Mouse (Mus musculus) stomach, embryonic 15.5 days (tissue): ENCODE measurements around the gene Gramd1a. TPM values are rescaled to one million over a fixed set of nuclear protein-coding genes. Genes with fewer than 3 reads are reported as not detected.

ENCODE experiments used
- ATAC-seq: fragments of 200-750 bp; cut with Nextera tagmentation; 2 replicates; pipeline ENCODE4 v1.8.0; 2017; ENCODE audit warnings: low read depth, moderate number of reproducible peaks, moderate TSS enrichment; ENCODE audit not compliant: insufficient read depth, low FRiP score
- H3K27ac ChIP-seq: fragments of 300-500 bp; sonication (generic); 2 replicates; pipeline ENCODE4 v1.5.1; 2015; ENCODE audit warnings: mild to moderate bottlenecking, inconsistent platforms
- H3K27me3 ChIP-seq: fragments of 300-500 bp; sonication (generic); replicated peaks from 2 replicates; pipeline ENCODE4 v1.6.1; 2015; ENCODE audit warnings: inconsistent platforms
- H3K36me3 ChIP-seq: fragments of 300-500 bp; sonication (generic); 2 replicates; pipeline ENCODE4 v1.6.1; 2015; ENCODE audit warnings: inconsistent platforms
- H3K4me1 ChIP-seq: fragments of 300-500 bp; sonication (generic); 2 replicates; pipeline ENCODE4 v1.6.1; 2015; ENCODE audit warnings: inconsistent platforms
- H3K4me2 ChIP-seq: fragments of 300-500 bp; sonication (generic); 2 replicates; pipeline ENCODE4 v1.6.1; 2015; ENCODE audit warnings: mild to moderate bottlenecking, inconsistent platforms
- H3K4me3 ChIP-seq: fragments of 300-500 bp; sonication (generic); replicated peaks from 2 replicates; pipeline ENCODE4 v1.5.1; 2015; ENCODE audit warnings: inconsistent platforms
- H3K9ac ChIP-seq: fragments of 300-500 bp; sonication (generic); 2 replicates; pipeline ENCODE4 v1.6.1; 2015; ENCODE audit warnings: inconsistent platforms
- H3K9me3 ChIP-seq: fragments of 300-500 bp; sonication (generic); 2 replicates; pipeline ENCODE4 v1.6.1; 2016; ENCODE audit warnings: inconsistent platforms
- WGBS: fragments of 180-500 bp; shearing (Covaris S2); methylation state at CpG from one replicate; pipeline ENCODE4 v1.1.7; 2015; 5-methylcytosine and 5-hydroxymethylcytosine counted together
- polyA plus RNA-seq: library from polyadenylated mRNA; unstranded; fragments of >200 nt; fragmentation: Nextera tagmentation; extraction: Ambion mirVana; gene quantifications from 2 replicates; pipeline ENCODE4 v1.2.1, GENCODE M21; 2015

Gene Gramd1a
- polyA plus RNA-seq, 1 experiment from 2014 or later = 52.6 TPM

GRCm38 (mm10) chr7:31084140-31084539, 71.6 kb downstream of the Gramd1a start:
- no peak for ATAC-seq
- H3K9ac ChIP-seq = no peak overlapping the region
- no peaks in the 10 kb centered on the region for H3K27me3 ChIP-seq
- no peaks in the 10 kb centered on the region for H3K9me3 ChIP-seq
- H3K4me2 ChIP-seq = no peak overlapping the region
- WGBS = 39% methylated on average over 9 of the region's 9 CpGs
- H3K4me1 ChIP-seq = peaks cover 17% of the 10 kb centered on the region
- no peak overlapping the region for H3K4me3 ChIP-seq
- H3K36me3 ChIP-seq = no peaks in the 10 kb centered on the region
- peak overlapping the region; percentile 63; the same call in 1 of the 2 replicates for H3K27ac ChIP-seq

DNA sequence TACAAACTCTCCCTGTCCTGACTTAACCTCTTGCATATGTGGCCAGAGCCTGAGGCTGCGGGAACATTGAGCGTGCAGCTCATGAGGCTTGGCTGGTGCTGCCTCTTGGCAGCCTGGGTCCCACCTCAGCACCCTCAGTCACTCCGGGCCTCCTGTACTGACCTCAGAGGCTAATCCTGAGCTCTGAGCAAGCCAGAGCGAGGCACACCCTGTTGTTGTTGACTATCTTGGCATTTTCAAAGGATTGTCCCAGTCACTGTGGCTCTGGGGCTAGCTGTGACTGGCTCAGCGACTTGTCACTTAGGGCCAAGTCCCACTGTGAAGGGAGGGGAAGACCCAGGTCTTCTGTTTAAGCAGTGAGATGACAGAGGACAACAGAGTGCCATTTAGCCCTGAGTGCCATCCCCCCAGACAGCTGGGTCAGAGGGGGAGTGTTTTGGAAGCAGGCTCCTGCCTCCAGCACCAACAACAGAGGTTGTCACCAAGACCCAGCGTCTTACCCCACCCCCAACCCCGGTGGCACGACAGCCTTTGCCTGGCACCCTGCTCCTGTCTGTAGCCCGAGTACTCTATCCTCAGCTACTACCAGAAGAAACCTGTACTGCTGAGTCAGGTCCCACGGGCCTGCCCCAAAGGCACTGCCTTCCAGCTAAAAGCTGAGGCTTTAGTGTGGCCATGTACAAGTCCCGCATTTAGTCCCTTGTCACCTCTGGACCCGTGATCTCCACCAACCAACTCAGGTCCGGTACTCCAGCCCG, 72.7 kb downstream of the Gramd1a start:
- 64% methylated on average over 14 of the region's 14 CpGs for WGBS
- H3K27me3 ChIP-seq = no peaks in the 10 kb centered on the region
- no peak overlapping the region for H3K4me2 ChIP-seq
- H3K4me1 ChIP-seq = peaks cover 17% of the 10 kb centered on the region
- H3K9me3 ChIP-seq = no peaks in the 10 kb centered on the region
- H3K4me3 ChIP-seq = no peak overlapping the region
- peak overlapping the region; percentile 35; the same call in 1 of the 2 replicates for H3K27ac ChIP-seq
- no peak for ATAC-seq
- no peaks in the 10 kb centered on the region for H3K36me3 ChIP-seq
- no peak overlapping the region for H3K9ac ChIP-seq

- H3K9me3 ChIP-seq = no peaks in the 10 kb centered on the region
- H3K4me3 ChIP-seq = no peak overlapping the region
- no peaks in the 10 kb centered on the region for H3K36me3 ChIP-seq
- H3K4me2 ChIP-seq = no peak overlapping the region
- H3K27me3 ChIP-seq = no peaks in the 10 kb centered on the region
- no peak overlapping the region for H3K9ac ChIP-seq
- no peak for ATAC-seq
- no peak overlapping the region for H3K27ac ChIP-seq
- peaks cover 17% of the 10 kb centered on the region for H3K4me1 ChIP-seq
Observed at GRCm38 (mm10) chr7:31082106-31082505, 73.6 kb downstream of the Gramd1a start.

DNA sequence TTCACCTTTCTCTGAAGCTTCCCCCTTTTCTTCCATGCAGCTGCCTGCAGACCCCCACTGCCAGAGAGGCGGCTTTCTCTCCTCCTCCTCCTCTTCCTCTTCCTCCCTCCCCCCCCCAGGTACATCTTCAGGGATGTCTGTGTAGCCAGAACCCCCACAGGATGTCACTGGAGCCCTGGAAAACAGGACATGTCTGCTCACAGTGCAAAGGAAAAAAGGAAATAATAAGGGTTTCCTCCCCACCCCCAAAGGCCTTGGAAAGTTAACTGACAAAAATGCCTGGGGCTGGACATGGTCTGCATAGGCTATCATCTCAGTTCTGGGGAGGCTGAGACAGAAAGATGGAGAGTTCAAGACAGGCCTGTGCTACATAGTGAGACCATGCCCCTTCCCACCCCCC, 74.6 kb downstream of the Gramd1a start:
- Histone ChIP-seq H3K27ac (no peak overlapping the region), H3K9ac (no peak overlapping the region), H3K27me3 (no peaks in the 10 kb centered on the region), H3K4me3 (no peak overlapping the region), H3K4me1 (peaks cover 17% of the 10 kb centered on the region), H3K9me3 (no peaks in the 10 kb centered on the region), H3K4me2 (no peak overlapping the region), H3K36me3 (no peaks in the 10 kb centered on the region)
- ATAC-seq = no peak
- WGBS = 60% methylated on average over 1 of the region's 1 CpGs

GRCm38 (mm10) chr7:31080611-31081010, 75.1 kb downstream of the Gramd1a start:
- Histone ChIP-seq H3K4me2 (no peak overlapping the region), H3K4me1 (peaks cover 17% of the 10 kb centered on the region), H3K36me3 (no peaks in the 10 kb centered on the region), H3K9ac (no peak overlapping the region), H3K27ac (no peak overlapping the region), H3K27me3 (no peaks in the 10 kb centered on the region), H3K9me3 (no peaks in the 10 kb centered on the region), H3K4me3 (no peak overlapping the region)
- no peak for ATAC-seq
- 63% methylated on average over 3 of the region's 3 CpGs for WGBS

Other genes with a start within 250 kb of the Gramd1a start
- gene Mag, start 241.0 kb downstream of the Gramd1a start, polyA plus RNA-seq = 0.31 and 0.48 TPM in 2 replicates
- 0.62 TPM in 1 of 2 replicates, not detected in the other for gene Hamp2, start 231.2 kb downstream of the Gramd1a start, polyA plus RNA-seq
- 0.39 and 1.8 TPM in 2 replicates for gene Hamp, start 211.9 kb downstream of the Gramd1a start, polyA plus RNA-seq
- gene Usf2, start 199.1 kb downstream of the Gramd1a start, polyA plus RNA-seq = 19.9 and 22.9 TPM in 2 replicates
- 102 and 116 TPM in 2 replicates for gene Lsr, start 182.4 kb downstream of the Gramd1a start, polyA plus RNA-seq
- 8.7 and 9.7 TPM in 2 replicates for gene Fam187b, start 182.1 kb downstream of the Gramd1a start, polyA plus RNA-seq
- gene Fxyd5, start 113.4 kb downstream of the Gramd1a start, polyA plus RNA-seq = 27.1 and 29.0 TPM in 2 replicates
- gene Fxyd7, start 104.4 kb downstream of the Gramd1a start, polyA plus RNA-seq = 21.6 and 25.0 TPM in 2 replicates
- gene Fxyd1, start 98.7 kb downstream of the Gramd1a start, polyA plus RNA-seq = 89.3 and 110 TPM in 2 replicates
- gene Lgi4, start 96.6 kb downstream of the Gramd1a start, polyA plus RNA-seq = 1.6 and 1.9 TPM in 2 replicates
- 364 and 383 TPM in 2 replicates for gene Fxyd3, start 79.2 kb downstream of the Gramd1a start, polyA plus RNA-seq
- 35.3 and 36.9 TPM in 2 replicates for gene Hpn, start 40.6 kb downstream of the Gramd1a start, polyA plus RNA-seq
- gene Scn1b, start 28.9 kb downstream of the Gramd1a start, polyA plus RNA-seq = 2.1 and 2.9 TPM in 2 replicates
- gene Scgb2b2, start 134.6 kb upstream of the Gramd1a start, polyA plus RNA-seq = not detected in 2 replicates
- not detected in 2 replicates for gene Scgb1b2, start 135.9 kb upstream of the Gramd1a start, polyA plus RNA-seq
- gene Scgb2b3, start 206.2 kb upstream of the Gramd1a start, polyA plus RNA-seq = not detected in 2 replicates
- not detected in 2 replicates for gene Scgb1b3, start 219.7 kb upstream of the Gramd1a start, polyA plus RNA-seq